Mouse (Mus musculus): ENCODE results near the gene Etv6.

GRCm38 (mm10) chr6:134243546-134243945 is 208.0 kb downstream of the Etv6 start:
- TF ChIP-seq CTCF (IDR thresholded peaks at IDR 0.05; ENCODE audit: low read depth, low read length) (no peak), POLR2A (IDR thresholded peaks at IDR 0.05; ENCODE audit: borderline replicate concordance, low read depth, low read length) (no peak)
